Mouse (Mus musculus) embryonic fibroblast, embryonic 13.5 days (primary cell): ENCODE data around the gene Chst10.

Experiments used
- CTCF ChIP-seq: IDR thresholded peaks from 2 replicates; pipeline ENCODE4 v1.5.1; 2011; ENCODE audit warnings: mild to moderate bottlenecking, control low read depth, low read length, moderate library complexity, borderline replicate concordance; ENCODE audit not compliant: insufficient read depth
- POLR2A ChIP-seq: IDR thresholded peaks from 2 replicates; pipeline ENCODE4 v1.6.1; 2011; ENCODE audit warnings: low read depth, mild to moderate bottlenecking, control low read depth, low read length, moderate library complexity

DNA sequence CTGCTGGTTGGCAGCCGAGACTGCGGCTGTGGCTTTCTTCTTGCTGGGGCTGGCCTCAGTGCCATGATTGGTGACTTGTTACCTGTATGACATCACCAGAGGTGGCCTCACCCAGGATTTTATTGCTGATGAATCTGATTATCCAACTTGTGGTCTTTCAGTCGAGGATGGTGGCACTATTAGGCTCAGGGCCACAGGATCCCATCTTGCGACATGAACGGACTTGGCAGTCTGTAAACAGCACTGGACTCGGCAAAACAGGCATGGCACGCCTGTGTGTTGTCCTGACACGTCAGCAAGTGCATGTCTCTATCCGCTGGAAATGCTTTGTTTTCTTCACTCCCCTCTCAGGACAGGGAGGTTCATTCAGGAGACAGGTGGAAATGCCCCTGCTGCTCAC lies 33.6 kb downstream of the Chst10 start:
- TF ChIP-seq CTCF (no peak), POLR2A (no peak)
